Mouse (Mus musculus): ENCODE measurements at regions not wholly inside any gene's neighbourhood (a gene's known extent, or its start where the extent isn't known, plus 50 kb on each side); places are given as distances from the start of the nearest gene placed in this dataset.

DNA sequence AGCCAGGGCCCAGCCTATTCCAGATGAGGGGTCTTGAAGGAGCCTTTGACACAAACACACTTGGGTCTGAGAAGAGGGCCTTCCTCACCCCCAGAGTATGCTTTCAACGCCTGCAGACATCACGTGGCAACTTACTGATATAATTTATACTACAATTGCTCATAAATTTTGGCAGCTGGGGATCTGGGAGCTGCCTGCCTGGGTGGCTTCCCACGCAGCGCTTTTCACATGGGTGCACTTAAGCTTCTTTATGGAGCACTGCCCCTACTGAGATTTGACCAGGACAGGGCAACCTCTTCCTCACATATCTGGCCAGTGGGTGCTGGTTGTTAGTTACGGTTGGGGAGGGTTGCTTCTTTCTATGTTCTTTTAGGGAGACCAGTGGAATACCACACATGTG, 61.6 kb downstream of the Spesp1 start:
- DNase-seq: peak; percentile 62

DNA sequence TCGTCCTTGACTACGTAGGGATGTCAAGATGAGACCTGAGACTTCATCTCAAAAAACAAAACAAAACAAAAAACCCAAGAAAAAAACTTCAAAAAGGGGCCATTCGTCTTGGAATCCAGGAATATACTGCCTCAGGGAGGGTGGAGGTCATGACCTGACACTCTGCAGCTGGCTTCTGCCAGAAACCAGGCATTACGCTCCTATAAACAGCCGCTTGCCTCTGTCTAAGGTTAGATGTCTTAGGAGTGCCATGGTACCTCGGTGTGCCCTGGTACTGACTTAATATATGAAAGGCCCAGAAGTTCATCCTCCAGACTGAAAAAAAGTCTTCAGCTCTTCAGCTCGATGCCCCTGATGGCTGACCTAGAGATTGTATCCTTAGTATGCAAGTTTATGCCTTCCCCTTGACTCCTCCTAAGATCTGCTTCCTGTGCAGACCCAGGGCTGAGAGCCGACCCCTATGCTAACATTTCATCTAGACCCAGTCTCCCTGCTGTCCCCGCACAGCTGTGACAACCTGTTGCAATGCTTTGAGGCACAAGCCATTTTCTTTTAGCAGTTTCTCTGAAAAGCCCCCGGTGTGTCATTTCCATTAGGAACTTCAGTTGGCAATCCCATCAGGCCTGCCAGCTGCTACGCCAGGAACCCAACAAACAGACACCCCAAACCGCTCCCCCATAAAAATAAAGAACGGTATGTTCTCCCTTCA, 66.7 kb downstream of the Spesp1 start:
- no peak for DNase-seq

DNA sequence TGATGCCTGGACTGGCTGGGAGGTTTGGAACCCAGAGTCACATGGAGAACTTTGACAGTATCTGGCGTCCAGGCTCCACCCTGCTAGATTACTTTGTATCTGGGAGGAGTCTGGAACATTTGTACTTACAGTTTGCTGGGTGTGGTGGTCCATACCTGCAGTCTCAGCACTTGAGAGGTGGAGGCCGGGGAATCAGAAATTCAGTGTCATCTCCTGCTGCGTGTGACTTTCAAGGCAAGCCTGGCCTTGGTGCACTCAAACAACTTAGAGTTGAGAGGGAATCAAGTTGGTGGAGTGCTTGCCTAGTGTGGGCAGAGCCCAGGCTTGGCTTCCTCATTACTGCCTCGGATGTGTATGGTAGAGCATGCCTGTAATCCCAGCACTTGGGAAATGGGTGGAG, 67.5 kb downstream of the Spesp1 start:
- no peak for DNase-seq

DNA sequence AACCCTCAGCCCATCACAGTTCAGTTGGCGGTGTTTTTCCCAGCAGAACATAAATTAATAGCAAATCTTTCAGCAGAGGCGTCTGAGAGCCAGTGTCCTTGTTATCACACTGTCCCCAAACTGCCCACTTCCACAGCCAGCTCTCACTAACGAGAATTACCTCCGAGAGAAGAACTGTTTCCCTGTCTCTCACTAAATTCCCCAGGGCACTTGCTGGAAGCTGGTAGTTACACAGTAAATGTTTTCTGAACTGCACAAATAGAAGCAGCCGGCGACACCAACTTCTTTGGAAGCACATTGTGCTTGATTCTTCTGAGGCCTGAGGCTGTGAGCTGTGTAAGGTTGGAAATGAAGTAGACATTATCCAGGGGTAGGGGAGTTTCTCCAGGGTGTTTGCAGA, 69.4 kb downstream of the Spesp1 start:
- DNase-seq: peak; percentile 13

DNA sequence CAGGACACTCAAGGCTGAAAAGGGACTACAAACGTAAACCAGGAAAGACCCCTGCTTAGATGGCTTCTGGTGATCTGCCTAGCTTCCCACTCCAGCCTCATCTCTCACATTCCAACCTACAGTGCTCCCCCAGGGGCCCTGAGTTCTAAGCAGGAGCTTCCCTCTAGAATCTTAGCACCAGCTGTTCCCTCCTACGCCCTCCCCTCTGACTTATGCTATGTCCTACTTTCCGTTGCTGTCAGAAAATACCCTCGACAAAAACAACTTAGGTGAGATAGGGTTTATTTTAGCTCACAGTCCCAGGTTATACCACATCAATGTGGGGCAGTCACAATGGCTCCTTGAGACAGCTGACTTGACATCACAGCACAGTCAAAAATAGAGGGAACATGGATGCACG, 71.2 kb downstream of the Spesp1 start:
- DNase-seq: peak; percentile 67

DNA sequence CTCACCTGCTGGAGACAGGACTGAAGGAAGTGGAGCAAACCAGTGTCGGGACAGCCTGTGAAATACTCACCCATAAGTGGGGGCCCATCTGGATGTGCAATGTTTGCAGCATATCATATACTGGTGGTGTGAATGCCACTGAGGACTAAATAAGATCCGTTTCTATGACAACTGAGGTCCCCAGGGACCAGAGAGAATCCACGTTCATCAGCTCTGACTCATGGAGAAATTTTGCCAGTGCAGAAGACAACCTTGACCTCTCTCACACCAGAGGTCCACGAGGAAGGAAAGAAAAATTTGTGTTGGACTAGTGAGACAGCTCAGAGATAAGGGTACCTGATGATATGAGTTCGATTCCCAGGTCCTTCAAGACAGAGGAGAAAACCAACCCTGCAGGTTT, 73.6 kb downstream of the Spesp1 start:
- no peak for DNase-seq

DNA sequence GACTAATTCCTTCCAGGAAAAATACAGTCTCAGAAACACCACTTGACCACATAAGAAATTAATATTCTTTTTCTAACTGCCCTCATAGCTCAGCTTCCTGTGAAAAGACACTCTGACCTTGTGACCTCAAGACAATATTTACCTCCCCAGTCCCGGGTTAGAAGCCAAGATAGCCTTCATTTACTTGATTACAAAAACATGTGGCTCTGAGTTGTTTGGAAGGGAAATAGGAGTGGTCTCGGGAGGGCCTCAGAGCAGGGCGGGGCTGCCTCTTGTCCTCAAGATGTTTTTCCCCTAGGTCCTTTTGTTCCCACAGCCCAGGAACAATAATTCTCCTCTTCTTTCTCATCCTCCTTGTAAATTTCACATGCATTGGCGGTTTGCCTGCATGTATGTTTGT, 76.7 kb downstream of the Spesp1 start:
- DNase-seq: no peak

DNA sequence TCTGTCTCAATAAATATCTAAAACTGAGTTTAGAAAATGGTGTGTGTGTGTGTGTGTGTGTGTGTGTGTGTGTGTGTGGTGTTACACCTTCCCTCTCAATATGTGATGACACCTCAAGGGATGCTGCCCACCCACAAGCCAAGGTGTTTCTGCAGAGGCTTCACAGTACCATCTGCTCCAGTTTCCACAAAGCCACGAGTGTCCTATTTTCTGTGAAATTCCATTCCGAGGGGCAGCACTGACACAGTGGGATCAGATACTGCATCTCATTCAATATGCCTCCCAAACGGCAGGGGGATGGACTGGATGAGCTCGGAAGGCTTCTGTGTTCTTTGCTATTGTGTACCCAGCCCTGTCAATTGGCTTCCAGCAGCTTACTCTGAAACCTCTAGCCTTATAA, 78.5 kb downstream of the Spesp1 start:
- DNase-seq: peak; percentile 66

DNA sequence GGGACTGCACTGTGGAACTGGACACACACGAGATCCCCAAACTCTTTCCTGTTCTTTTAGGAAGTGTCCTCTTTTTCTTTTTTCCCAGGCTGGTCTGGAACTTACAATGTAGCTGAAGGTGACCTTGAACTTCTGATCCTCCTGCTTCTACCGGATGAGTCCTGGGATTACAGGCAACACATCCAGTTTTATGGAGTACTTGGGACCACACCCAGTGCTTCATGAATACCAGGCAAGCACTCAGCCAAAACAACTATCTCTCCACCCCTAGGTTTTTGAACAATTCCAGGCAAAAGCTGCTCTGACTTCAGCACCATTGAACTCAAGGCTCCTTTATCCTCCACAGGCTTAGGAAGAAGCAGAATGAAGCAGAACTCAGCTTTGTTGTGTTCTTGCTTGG, 79.7 kb downstream of the Spesp1 start:
- DNase-seq: no peak

DNA sequence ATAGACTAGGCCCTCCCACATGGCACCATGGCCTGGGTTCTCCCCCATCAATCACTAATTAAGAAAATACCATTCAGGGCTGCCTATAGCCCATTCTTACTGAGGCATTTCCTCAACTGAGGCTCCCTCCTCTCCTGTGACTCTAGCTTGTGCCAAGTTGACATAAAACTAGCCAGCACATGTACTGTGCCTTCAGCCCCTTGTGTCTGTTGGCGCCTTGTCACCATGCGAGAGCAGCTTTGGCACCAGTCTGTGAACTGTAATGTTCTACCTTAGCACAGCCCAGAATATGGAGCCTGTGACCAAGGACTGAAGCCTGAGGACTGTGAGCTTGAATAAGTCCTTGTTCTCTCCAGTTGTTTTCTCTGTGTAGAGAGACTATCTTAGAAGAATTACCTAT, 75.0 kb upstream of the Glce start:
- no peak for DNase-seq

DNA sequence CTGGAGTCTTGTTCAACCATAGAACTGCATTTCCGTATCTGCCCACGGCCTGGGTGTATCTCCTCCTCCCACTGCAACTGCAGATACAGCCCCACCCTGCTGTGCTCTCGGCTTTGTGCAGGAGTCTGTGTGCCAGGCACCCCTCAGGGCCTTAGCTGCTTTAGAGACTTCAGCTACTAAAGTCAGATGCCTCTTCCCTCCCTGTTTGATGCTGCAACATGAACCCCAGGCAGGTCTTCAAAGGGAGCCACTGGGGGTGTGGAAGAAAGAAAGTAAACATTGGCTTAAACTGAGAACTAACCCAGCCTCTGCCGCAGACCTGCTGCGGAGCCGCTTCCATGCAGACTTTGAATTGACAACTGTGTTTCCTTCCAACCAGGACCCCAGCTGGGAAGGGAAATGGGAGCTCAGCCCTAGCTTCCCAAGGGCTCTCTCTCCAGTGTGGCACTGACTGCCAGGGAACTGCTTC, 70.0 kb upstream of the Glce start:
- DNase-seq: peak; percentile 19

DNA sequence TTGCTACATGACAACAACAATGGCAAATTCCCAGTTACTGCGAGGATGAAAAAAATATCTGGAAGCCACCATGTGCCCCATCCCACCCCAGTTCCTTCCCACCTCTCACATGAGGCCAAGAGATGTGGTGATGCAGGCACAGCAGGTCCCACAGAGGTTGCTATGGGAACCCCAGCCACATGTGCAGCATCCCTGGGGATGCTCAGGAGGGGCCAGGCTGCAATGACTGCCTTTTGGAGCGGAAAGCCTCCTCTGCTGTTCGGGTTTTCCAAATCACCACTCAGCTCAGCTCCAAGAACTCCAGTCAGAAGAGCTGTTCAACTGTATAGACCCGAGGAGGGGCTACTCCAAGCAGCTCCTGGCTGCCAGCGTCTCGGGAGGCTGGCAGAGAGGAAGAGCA, 68.0 kb upstream of the Glce start:
- peak; percentile 20 for DNase-seq

DNA sequence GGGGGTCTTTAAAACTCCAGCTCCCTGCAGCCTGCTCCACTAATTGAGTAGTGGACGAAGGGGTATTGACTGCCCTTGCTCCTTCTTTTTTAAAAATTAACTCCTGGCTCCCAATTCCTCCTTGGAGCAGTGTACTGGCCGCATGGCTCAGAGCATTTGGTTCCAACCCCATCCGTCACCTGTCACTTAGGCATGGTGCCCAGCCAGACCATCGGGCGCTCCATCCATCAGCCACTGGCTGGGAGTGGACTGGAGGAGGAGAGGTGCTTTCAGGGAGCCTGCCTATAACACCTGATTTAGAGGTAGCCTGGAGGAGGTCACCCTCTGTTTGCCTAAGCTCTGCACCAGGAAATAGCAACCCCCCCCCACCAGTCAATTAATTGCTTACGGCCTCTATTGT, 66.4 kb upstream of the Glce start:
- no peak for DNase-seq

DNA sequence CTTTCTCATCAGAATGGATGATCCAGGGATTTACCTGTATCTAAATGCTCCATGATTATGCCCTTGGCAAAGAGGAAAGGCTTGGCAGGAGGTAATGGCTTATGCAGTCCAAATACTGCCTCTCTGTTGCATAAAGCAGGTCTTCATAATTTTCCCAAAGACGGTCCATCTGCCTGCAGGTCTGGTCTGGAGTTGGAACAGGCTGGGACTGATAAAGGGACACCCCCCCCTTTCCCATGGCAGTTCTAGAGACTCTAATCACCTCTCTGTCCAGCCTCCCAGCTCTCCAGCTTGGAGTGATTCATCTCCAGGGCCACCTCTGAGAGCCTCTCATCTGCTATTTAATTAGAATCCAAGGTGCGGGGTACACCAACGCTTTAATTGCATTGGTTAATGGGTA, 65.9 kb upstream of the Glce start:
- no peak for DNase-seq

DNA sequence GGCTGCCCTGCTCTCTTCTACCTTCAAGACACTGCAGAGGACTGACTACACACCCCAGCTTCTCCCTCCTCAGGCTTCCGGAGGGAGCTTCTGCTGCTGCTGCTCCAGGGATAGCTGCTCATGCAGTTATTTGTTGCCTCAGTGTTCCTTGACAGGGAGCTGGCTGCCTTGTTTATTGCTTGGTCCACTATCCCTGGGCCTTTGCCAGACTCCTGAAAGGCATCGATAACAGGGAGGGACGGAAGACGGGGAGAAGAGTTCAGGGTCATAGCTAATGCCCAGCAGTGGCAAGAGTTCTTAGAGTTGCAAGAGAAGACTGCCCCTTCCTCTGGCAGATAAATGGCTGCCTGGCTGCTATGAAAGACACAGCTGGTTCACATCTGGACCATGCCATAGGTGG, 64.4 kb upstream of the Glce start:
- DNase-seq: no peak

DNA sequence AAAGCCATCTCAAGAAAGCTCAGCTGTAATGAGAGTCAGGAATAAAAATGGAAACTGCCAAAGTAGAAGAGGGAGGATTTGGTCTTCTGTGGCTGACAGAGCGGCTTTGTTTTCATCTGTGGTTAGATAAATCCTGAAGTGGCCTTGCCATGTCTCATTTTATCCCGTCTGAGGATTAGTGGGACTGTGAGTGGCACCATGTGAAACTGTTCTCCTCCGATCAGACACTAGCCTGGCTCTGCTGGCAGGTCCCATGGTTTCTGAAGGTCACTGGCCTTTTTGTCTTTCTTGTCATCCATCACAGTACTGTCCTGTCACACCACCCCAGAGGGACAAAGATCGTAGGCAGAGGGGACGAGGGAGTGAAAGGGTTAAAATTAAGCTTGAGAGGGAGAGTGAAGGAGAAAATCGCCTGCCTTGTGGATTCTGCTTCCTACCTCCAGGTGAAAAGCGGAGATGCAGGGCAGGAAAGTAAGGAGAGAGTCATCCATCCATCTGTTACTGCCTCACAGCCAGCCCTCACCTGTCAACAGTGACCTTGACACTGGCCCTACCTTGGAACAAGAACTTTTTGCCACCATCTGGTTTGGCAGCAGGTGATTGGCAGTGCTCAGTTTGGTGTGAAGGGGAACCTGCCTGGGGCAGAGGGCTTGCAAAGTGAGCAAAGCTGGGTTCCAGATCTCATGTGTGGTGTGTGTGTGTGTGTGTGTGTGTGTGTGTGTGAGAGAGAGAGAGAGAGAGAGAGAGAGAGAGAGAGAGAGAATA, 63.2 kb upstream of the Glce start:
- DNase-seq: no peak

DNA sequence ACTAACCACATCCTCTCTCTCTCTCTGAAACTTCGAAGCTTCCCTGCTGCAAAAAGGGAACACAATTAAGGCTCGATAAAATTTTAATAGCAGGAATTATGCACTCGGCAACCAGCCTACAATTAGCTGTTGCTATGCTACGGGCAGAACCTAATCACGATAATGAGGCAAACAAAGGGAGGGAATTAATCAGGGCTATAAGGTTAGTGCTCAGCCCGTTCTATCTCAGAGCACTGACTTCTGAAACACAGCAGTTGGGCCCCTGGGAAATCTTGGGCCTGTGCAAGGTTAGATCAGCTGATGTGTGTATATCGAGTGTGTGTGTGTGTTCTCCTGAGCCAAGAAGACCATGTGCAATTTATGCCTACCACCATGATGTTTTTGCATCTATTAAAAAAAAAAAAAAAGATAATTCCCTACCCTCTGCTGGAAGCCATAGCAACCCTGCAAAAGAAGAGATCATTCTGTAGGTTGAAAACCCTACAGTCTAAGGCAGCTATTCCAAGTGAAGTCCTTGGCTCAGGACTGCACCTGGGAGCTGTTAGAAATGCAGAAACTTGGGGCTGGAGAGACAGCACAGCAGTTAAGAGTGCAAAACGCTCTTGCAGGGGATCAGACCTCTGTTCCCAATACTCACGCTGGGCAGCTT, 58.9 kb upstream of the Glce start:
- no peak for DNase-seq

DNA sequence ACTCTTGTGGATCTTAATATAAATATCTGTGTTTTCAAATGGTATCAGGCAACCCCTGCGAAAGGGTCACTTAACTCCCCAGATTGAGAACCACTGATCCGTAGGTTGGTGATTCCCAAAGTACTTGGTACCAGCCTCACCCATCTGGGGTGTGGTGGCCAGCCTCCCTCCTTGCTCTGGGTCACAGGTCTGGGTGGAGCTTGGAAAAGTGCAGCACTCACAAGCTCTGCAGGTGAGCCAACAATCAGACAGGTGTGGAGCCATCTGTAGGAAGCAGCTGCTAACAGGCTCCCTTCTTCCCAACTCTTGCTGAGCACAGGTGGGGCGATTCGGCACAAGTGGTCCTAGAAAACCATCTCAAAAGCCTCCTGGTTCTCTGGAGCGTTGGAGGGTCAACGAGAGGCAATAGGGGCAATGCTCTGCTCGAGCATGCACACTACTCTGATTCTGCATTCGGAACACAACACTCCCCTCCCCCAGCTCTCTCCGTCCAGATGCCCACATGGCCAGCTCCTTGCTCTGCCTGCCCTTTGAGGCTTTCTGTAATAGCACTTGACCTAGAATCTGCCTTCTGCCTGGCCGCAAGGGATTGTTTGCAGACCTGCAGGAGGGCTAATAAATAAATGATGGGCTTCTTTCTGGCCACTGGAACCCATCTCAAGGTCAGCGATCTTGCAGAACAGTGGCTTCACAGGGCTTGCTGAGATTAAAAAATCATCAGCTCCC, 58.2 kb upstream of the Glce start:
- no peak for DNase-seq

DNA sequence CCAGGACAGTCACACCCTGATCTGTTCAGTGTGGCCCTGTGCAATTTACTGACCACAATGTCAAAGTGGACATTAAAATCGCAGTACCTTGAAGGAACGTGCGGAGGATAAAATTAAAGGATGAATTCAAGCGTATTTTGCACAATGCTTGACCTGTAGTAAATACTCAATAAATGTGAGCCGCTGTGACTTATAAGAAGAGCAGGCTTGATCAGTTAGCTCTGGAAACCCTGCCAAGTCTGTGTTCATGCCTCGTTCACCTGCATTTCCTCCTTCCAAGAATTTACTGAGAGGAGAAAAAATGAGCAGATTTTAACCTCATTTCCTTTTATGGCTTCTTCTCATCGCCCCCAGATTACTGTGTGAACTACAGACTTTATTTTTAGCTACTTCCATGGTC, 52.2 kb upstream of the Glce start:
- DNase-seq: no peak
